Mouse (Mus musculus) hindbrain, embryonic 10.5 days (tissue): ENCODE data around the gene Pik3cg. TPM values are rescaled to one million over a fixed set of nuclear protein-coding genes. Genes with fewer than 3 reads are reported as not detected.

ENCODE experiments used
- DNase-seq: peaks from one replicate; pipeline ENCODE4 v3.0.0-alpha.2; 2017; ENCODE audit warnings: low spot score
- H3K27ac ChIP-seq: fragments of 300-500 bp; sonication (generic); 2 replicates; pipeline ENCODE4 v1.5.1; 2016; ENCODE audit warnings: mild to moderate bottlenecking, moderate library complexity
- H3K27me3 ChIP-seq: fragments of 300-500 bp; sonication (generic); 2 replicates; pipeline ENCODE4 v1.6.1; 2016; ENCODE audit warnings: mild to moderate bottlenecking; ENCODE audit not compliant: poor library complexity, insufficient read depth, severe bottlenecking
- H3K36me3 ChIP-seq: fragments of 300-500 bp; sonication (generic); 2 replicates; pipeline ENCODE4 v1.6.1; 2016; ENCODE audit warnings: mild to moderate bottlenecking, moderate library complexity
- H3K4me1 ChIP-seq: fragments of 300-500 bp; sonication (generic); replicated peaks from 2 replicates; pipeline ENCODE4 v1.6.1; 2016; ENCODE audit warnings: mild to moderate bottlenecking
- H3K4me3 ChIP-seq: fragments of 300-500 bp; sonication (generic); 2 replicates; pipeline ENCODE4 v1.5.1; 2016; ENCODE audit warnings: mild to moderate bottlenecking, moderate library complexity
- H3K9me3 ChIP-seq: fragments of 300-500 bp; sonication (generic); 2 replicates; pipeline ENCODE4 v1.6.1; 2016; ENCODE audit warnings: mild to moderate bottlenecking, moderate library complexity
- whole genome bisulfite sequencing: fragments of 180-500 bp; shearing (Covaris S2); methylation state at CpG from one replicate; pipeline ENCODE4 v1.1.7; 2016; 5-methylcytosine and 5-hydroxymethylcytosine counted together
- polyA plus RNA-seq: library from polyadenylated mRNA; unstranded; fragments of >200 nt; fragmentation: Nextera tagmentation; extraction: Ambion mirVana; gene quantifications from 2 replicates; pipeline ENCODE4 v1.2.1, GENCODE M21; 2016

Gene Pik3cg
- polyA plus RNA-seq, 1 experiment from 2014 or later: 1.2 TPM

DNA sequence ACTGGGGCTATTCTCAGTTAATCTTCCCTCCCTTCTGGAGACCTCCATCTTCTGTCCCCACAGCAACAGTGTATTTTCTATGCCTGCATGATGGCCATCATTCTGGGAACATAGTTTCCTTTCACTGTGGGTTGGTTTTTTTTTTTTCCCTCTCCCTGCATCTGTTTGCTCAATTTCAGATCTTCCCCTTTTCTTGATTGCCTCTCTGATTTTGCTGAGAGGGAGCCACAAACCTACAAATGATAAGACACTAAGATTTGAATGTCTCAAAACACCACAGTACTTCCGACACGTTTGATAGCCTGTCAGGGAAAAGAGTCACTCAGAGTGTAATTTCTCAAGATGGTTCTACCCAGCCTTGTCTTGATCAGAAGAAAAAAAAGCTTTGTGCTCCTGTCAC lies 81.3 kb downstream of the Pik3cg start:
- Histone ChIP-seq H3K9me3 (no peaks in the 10 kb centered on the region), H3K27ac (no peak overlapping the region), H3K4me1 (peaks cover 11% of the 10 kb centered on the region), H3K27me3 (no peaks in the 10 kb centered on the region), H3K4me3 (no peak overlapping the region), H3K36me3 (no peaks in the 10 kb centered on the region)
- DNase-seq: no peak
- 82% methylated on average over 2 of the region's 2 CpGs for WGBS

DNA sequence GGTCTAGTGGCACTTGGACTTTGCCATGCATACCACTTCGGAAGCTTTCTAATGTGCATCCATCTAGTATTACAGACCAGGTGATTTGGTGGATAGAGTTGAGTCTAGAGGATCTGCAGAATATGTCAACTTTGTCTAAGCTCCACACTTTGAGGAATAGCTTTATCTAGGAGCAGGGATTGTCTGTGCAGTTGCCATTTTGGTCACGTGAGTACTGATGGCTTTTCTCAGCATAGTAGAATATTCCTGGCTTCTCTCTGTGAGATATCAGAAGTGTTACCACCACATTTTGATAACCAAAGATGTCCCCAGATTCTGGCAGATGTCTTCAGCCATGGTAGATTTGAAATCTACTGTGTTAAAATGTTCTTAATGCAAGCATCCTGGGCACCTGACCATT lies 84.0 kb downstream of the Pik3cg start:
- no peak for DNase-seq
- Histone ChIP-seq H3K9me3 (no peaks in the 10 kb centered on the region), H3K4me3 (no peak overlapping the region), H3K4me1 (peaks cover 7% of the 10 kb centered on the region), H3K36me3 (no peaks in the 10 kb centered on the region), H3K27ac (no peak overlapping the region), H3K27me3 (no peaks in the 10 kb centered on the region)
- 93% methylated on average over 2 of the region's 2 CpGs for WGBS

DNA sequence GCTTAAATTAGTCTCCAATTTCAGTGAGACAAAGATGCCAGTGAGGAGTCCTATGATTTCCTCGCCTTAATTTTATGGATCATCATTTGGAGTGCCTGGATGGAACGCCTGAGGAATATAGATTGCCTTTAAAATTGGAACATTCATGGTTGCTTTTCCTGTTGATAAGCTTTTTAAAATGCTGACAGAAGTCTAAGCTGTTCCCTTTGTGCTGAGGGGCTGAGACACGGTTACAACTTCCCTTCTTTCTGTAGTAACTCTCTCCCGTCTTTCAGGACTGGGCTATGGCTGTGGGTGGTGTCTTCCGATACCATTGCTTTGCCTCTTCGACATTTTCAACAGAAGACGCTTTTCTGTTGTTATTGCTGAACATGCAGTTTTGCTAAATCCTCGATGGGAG lies 84.4 kb downstream of the Pik3cg start:
- Histone ChIP-seq H3K36me3 (no peaks in the 10 kb centered on the region), H3K9me3 (no peaks in the 10 kb centered on the region), H3K4me3 (no peak overlapping the region), H3K4me1 (peaks cover 7% of the 10 kb centered on the region), H3K27me3 (no peaks in the 10 kb centered on the region), H3K27ac (no peak overlapping the region)
- 85% methylated on average over 8 of the region's 8 CpGs for WGBS
- DNase-seq: no peak

DNA sequence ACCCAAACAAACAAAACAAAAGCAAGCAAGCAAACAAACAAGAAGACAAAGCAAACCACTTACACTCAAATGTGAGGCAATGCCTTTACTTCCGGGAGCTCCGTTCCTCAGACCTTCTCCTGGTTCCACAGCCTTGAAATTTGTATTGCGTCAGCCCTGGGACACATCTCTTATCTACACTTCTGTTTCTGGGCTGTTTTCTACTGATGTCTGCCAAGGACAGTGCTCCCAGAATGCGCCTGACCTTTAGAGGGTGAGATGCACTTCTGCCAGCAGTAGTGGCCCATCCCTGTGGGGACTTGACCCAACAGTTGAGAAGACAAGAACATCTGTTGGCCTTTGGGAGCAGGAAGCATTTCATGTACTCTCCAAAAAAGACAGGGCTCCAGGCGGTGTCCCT lies 84.9 kb downstream of the Pik3cg start:
- 78% methylated on average over 5 of the region's 5 CpGs for WGBS
- H3K27ac ChIP-seq: no peak overlapping the region
- no peak for DNase-seq
- no peaks in the 10 kb centered on the region for H3K36me3 ChIP-seq
- H3K27me3 ChIP-seq: no peaks in the 10 kb centered on the region
- H3K4me1 ChIP-seq: peaks cover 7% of the 10 kb centered on the region
- H3K4me3 ChIP-seq: no peak overlapping the region
- H3K9me3 ChIP-seq: no peaks in the 10 kb centered on the region

Other genes starting within 250 kb of the Pik3cg start
- 32.9 and 40.4 TPM in 2 replicates for gene Prkar2b, start 147.4 kb downstream of the Pik3cg start, polyA plus RNA-seq
- gene Ccdc71l, start 170.0 kb upstream of the Pik3cg start, polyA plus RNA-seq: 2.6 and 3.0 TPM in 2 replicates